27 mouse cellular contexts compared by ENCODE assay signal in genomic region chr10:62902829-62903228, GRCm38 (mm10).
DNase-seq lines count a peak whose midpoint lies in the region; TF ChIP-seq lines count a peak whose summit lies in the region.
"Had no signal": no experiment of that assay in that cellular context is flagged by ENCODE, and none has a peak within 500 bp of the region (broad histone marks: within the 10 kb centered on the region; RNA-seq: fewer than 3 reads in every experiment).

No protein-coding gene starts in this region.

- H3K9me3 ChIP-seq in E14TG2a.4 (ENCODE audit: low read length), result peaks cover 1% of the 10 kb centered on the region; the same call in 1 of the 2 replicates
- H3K9me3 ChIP-seq: embryonic facial prominence, embryonic 13.5 days; embryonic facial prominence, embryonic 15.5 days; forebrain, embryonic 13.5 days; forebrain, embryonic 15.5 days; G1E had no signal

- H3K4me3 ChIP-seq in E14TG2a.4 (replicated peaks; ENCODE audit: low read length), result peak overlapping the region; percentile 58
- H3K4me3 ChIP-seq: embryonic facial prominence, embryonic 13.5 days; embryonic facial prominence, embryonic 15.5 days; erythroblast, embryonic 14.5 days; forebrain, embryonic 13.5 days; forebrain, embryonic 15.5 days had no signal

- H3K36me3 ChIP-seq in E14TG2a.4 (ENCODE audit: insufficient read depth, low read length), result no peaks in the 10 kb centered on the region
- H3K36me3 ChIP-seq: embryonic facial prominence, embryonic 13.5 days; embryonic facial prominence, embryonic 15.5 days; forebrain, embryonic 15.5 days; G1E had no signal

- no peak for TF ChIP-seq CTCF in E14TG2a.4 (conservative IDR thresholded peaks at IDR 0.05; ENCODE audit: low read length)

- peaks cover 64% of the 10 kb centered on the region for H3K4me1 ChIP-seq in E14TG2a.4 (replicated peaks; ENCODE audit: low read depth, low read length)
- H3K4me1 ChIP-seq: embryonic facial prominence, embryonic 13.5 days; embryonic facial prominence, embryonic 15.5 days; forebrain, embryonic 13.5 days; forebrain, embryonic 15.5 days had no signal

- H3K27me3 ChIP-seq in E14TG2a.4 (ENCODE audit: insufficient read depth, low read length), result no peaks in the 10 kb centered on the region
- H3K27me3 ChIP-seq: CH12.LX; embryonic facial prominence, embryonic 13.5 days; embryonic facial prominence, embryonic 15.5 days; forebrain, embryonic 13.5 days; forebrain, embryonic 15.5 days had no signal

- DNase-seq in kidney, adult 11 months, result peak; percentile 14
- no peak for DNase-seq in kidney, postnatal 10 days
- DNase-seq in ES-CJ7 (ENCODE audit: low read depth, low spot score) (peak; percentile 86), R1 (ENCODE audit: low read depth, low spot score) (peak; percentile 94)
- no peak for DNase-seq in T-cell, adult 2 months (ENCODE audit: low spot score)
- DNase-seq in spleen, adult 18-20 months, result no peak
- DNase-seq in heart, adult 11 months, result no peak
- DNase-seq: adrenal gland, adult 2 months; adrenal gland, postnatal 10 days; adrenal gland, postnatal 25 days; B cell, adult 2 months; cerebellum, adult 11 months; cerebellum, adult 18-20 months; cerebellum, adult 8-10 months; cerebellum, adult 9-11 months; cerebellum, postnatal 14 days; cerebellum, postnatal 36 days; embryo, embryonic 11 days; forebrain, postnatal 0 days had no signal

Comparison
In these comparisons a context has a peak if more than half of its experiments do, and no peak if none do; other contexts are left out.
1. DNase-seq: peak in kidney, adult 11 months (single experiment), ES-CJ7 (single experiment) and R1 (single experiment); none in kidney, postnatal 10 days (single experiment), T-cell, adult 2 months (single experiment), spleen, adult 18-20 months (0 of 2) and heart, adult 11 months (single experiment).